ENCODE assay signal across 22 mouse cellular contexts in the genomic region with DNA sequence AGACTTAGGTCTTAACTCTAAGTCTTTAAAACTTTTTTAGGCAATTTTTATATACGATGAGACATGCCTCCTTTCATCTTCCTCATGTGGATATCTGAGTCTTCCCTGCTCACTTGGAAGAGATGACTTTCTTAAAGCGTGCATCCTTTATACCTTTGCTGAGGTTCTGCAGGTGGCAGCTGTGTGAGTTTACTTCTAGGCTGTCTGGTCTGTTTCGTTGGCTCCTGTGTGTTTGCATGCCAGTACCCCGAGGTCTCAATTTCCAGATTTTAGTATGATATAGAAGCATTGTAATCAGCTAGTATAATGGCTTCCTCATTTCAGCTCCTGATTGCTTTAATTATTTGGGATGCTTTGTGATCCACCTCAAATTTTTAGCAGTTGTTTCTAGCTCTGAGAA. TPM values are rescaled to one million over a fixed set of nuclear protein-coding genes. Genes with fewer than 3 reads are reported as not detected.
DNase-seq lines count a peak whose midpoint lies in the region; ATAC-seq and TF ChIP-seq lines count a peak whose summit lies in the region.
"Had no signal": no experiment of that assay in that cellular context is flagged by ENCODE, and none has a peak within 500 bp of the region (broad histone marks: within the 10 kb centered on the region; RNA-seq: fewer than 3 reads in every experiment).

No protein-coding gene starts in this region.

- no peak for DNase-seq in heart, postnatal 0 days (ENCODE audit: low spot score)
- DNase-seq in heart, postnatal 10 days = no peak
- no peak for DNase-seq in MEL (ENCODE audit: low read depth, low spot score)
- DNase-seq in thymus, postnatal 0 days (ENCODE audit: low spot score) = peak; percentile 65
- DNase-seq in thymus, postnatal 25 days = peak; percentile 58
- no peak for DNase-seq in c-Kit-positive CD71-positive TER-119-positive erythroid progenitor cells, embryonic 14.5 days (ENCODE audit: low spot score)
- DNase-seq: adrenal gland, adult 2 months; adrenal gland, postnatal 10 days; adrenal gland, postnatal 25 days; cerebellum, adult 11-12 months; cerebellum, adult 2 months; cerebellum, adult 9-10 months; cerebellum, postnatal 10 days; cerebellum, postnatal 25 days; forebrain, postnatal 0 days had no signal

- H3K4me3 ChIP-seq in heart, postnatal 0 days (ENCODE audit: low read depth, low read length) = no peak overlapping the region
- H3K4me3 ChIP-seq in MEL (ENCODE audit: control insufficient read depth in 1 of 2, insufficient read depth in 1 of 2, low read depth in 2 of 2, low read length in 2 of 2) = peak overlapping the region; percentile 38 to 46; a peak in 3 of 4 replicates
- no peak overlapping the region for H3K4me3 ChIP-seq in midbrain, embryonic 13.5 days (replicated peaks)
- H3K4me3 ChIP-seq in kidney, embryonic 16.5 days (ENCODE audit: low read length) = no peak overlapping the region
- H3K4me3 ChIP-seq: embryonic facial prominence, embryonic 10.5 days; embryonic facial prominence, embryonic 12.5 days; forebrain, embryonic 13.5 days; forebrain, embryonic 15.5 days had no signal

- H3K4me2 ChIP-seq in heart, postnatal 0 days (ENCODE audit: low read depth, low read length) = no peak overlapping the region
- no peak overlapping the region for H3K4me2 ChIP-seq in midbrain, embryonic 13.5 days (replicated peaks)
- no peak overlapping the region for H3K4me2 ChIP-seq in kidney, embryonic 16.5 days (replicated peaks; ENCODE audit: low read depth, low read length)
- H3K4me2 ChIP-seq: embryonic facial prominence, embryonic 12.5 days; forebrain, embryonic 13.5 days; forebrain, embryonic 15.5 days had no signal

- no peaks in the 10 kb centered on the region for H3K9me3 ChIP-seq in heart, postnatal 0 days (replicated peaks; ENCODE audit: control insufficient read depth, low read length)
- no peaks in the 10 kb centered on the region for H3K9me3 ChIP-seq in MEL (replicated peaks; ENCODE audit: insufficient read depth, low read length)
- H3K9me3 ChIP-seq in midbrain, embryonic 13.5 days = no peaks in the 10 kb centered on the region
- no peaks in the 10 kb centered on the region for H3K9me3 ChIP-seq in kidney, embryonic 16.5 days (ENCODE audit: low read length)
- H3K9me3 ChIP-seq: embryonic facial prominence, embryonic 10.5 days; embryonic facial prominence, embryonic 12.5 days; forebrain, embryonic 13.5 days; forebrain, embryonic 15.5 days had no signal

- no peak for TF ChIP-seq CTCF in heart, postnatal 0 days (IDR thresholded peaks at IDR 0.05; ENCODE audit: low read depth)
- TF ChIP-seq CTCF in MEL (IDR thresholded peaks at IDR 0.05 in 2 of 3, conservative IDR thresholded peaks at IDR 0.05 in 1 of 3; ENCODE audit: control insufficient read depth in 1 of 3, insufficient read depth in 1 of 3, low read depth in 2 of 3, low read length in 3 of 3, poor library complexity in 1 of 3, severe bottlenecking in 1 of 3) = no peak

- H3K9ac ChIP-seq in heart, postnatal 0 days (replicated peaks; ENCODE audit: low read depth, low read length) = no peak overlapping the region
- H3K9ac ChIP-seq in MEL (ENCODE audit: control insufficient read depth, low read depth, low read length, poor library complexity, severe bottlenecking) = no peak overlapping the region
- no peak overlapping the region for H3K9ac ChIP-seq in midbrain, embryonic 13.5 days (replicated peaks)
- no peak overlapping the region for H3K9ac ChIP-seq in kidney, embryonic 16.5 days (replicated peaks; ENCODE audit: low read length)
- H3K9ac ChIP-seq: embryonic facial prominence, embryonic 12.5 days; forebrain, embryonic 13.5 days; forebrain, embryonic 15.5 days; forebrain, postnatal 0 days had no signal

- H3K27me3 ChIP-seq in heart, postnatal 0 days (ENCODE audit: control insufficient read depth, insufficient read depth, low read length) = no peaks in the 10 kb centered on the region
- H3K27me3 ChIP-seq in MEL (ENCODE audit: control insufficient read depth in 1 of 2, insufficient read depth in 2 of 2, low read length in 2 of 2) = no peaks in the 10 kb centered on the region
- no peaks in the 10 kb centered on the region for H3K27me3 ChIP-seq in midbrain, embryonic 13.5 days
- no peaks in the 10 kb centered on the region for H3K27me3 ChIP-seq in kidney, embryonic 16.5 days (ENCODE audit: insufficient read depth, low read length)
- H3K27me3 ChIP-seq: embryonic facial prominence, embryonic 12.5 days; forebrain, embryonic 13.5 days; forebrain, embryonic 15.5 days; Patski had no signal

- 78% methylated on average over 4 of the region's 4 CpGs for WGBS in heart, postnatal 0 days
- WGBS in midbrain, embryonic 13.5 days = 94% methylated on average over 4 of the region's 4 CpGs
- WGBS in kidney, embryonic 16.5 days = 86% methylated on average over 4 of the region's 4 CpGs

- peak overlapping the region; percentile 38; the same call in 1 of the 2 replicates for H3K27ac ChIP-seq in heart, postnatal 0 days (ENCODE audit: low read depth)
- H3K27ac ChIP-seq in MEL (ENCODE audit: control insufficient read depth, low read depth, low read length) = no peak overlapping the region
- H3K27ac ChIP-seq in midbrain, embryonic 13.5 days = no peak overlapping the region
- no peak overlapping the region for H3K27ac ChIP-seq in kidney, embryonic 16.5 days (ENCODE audit: low read length)
- H3K27ac ChIP-seq: embryonic facial prominence, embryonic 10.5 days; embryonic facial prominence, embryonic 12.5 days; forebrain, embryonic 13.5 days; forebrain, embryonic 15.5 days had no signal

- intact Hi-C loops in heart, postnatal 10 days (cut with DNase I) = no loop called here

- no peak for ATAC-seq in heart, postnatal 0 days (ENCODE audit: insufficient read depth, low read depth)
- no peak for ATAC-seq in midbrain, embryonic 13.5 days
- ATAC-seq in kidney, embryonic 16.5 days (ENCODE audit: low FRiP score, low TSS enrichment) = no peak
- ATAC-seq: forebrain, embryonic 13.5 days; forebrain, embryonic 15.5 days; forebrain, postnatal 0 days; Patski had no signal

- H3K36me3 ChIP-seq in heart, postnatal 0 days (replicated peaks; ENCODE audit: control insufficient read depth, insufficient read depth, low read length) = no peaks in the 10 kb centered on the region
- peaks cover 0 to 6% of the 10 kb centered on the region in 2 experiments; a peak in 2 of 4 replicates for H3K36me3 ChIP-seq in MEL (ENCODE audit: control insufficient read depth in 1 of 2, insufficient read depth in 2 of 2, low read length in 2 of 2)
- no peaks in the 10 kb centered on the region for H3K36me3 ChIP-seq in midbrain, embryonic 13.5 days
- H3K36me3 ChIP-seq in kidney, embryonic 16.5 days (ENCODE audit: insufficient read depth, low read length) = no peaks in the 10 kb centered on the region
- H3K36me3 ChIP-seq: embryonic facial prominence, embryonic 10.5 days; embryonic facial prominence, embryonic 12.5 days; forebrain, embryonic 15.5 days had no signal

- H3K4me1 ChIP-seq in heart, postnatal 0 days (ENCODE audit: control insufficient read depth, insufficient read depth) = no peaks in the 10 kb centered on the region
- peaks cover 2 to 8% of the 10 kb centered on the region in 2 experiments; a peak in 2 of 4 replicates for H3K4me1 ChIP-seq in MEL (ENCODE audit: control insufficient read depth in 1 of 2, insufficient read depth in 2 of 2, low read length in 2 of 2)
- peaks cover 14% of the 10 kb centered on the region for H3K4me1 ChIP-seq in midbrain, embryonic 13.5 days (replicated peaks)
- peaks cover under 1% of the 10 kb centered on the region; the same call in 1 of the 2 replicates for H3K4me1 ChIP-seq in kidney, embryonic 16.5 days (ENCODE audit: insufficient read depth, low read length)

- no peak for TF ChIP-seq POLR2A in MEL (IDR thresholded peaks at IDR 0.05; ENCODE audit: control insufficient read depth in 1 of 2, insufficient read depth in 1 of 2, low read depth in 1 of 2, low read length in 2 of 2, poor library complexity in 1 of 2)

- TF ChIP-seq EP300 in heart, postnatal 0 days (IDR thresholded peaks at IDR 0.05; ENCODE audit: low read depth) = no peak
- no peak for TF ChIP-seq EP300 in MEL (IDR thresholded peaks at IDR 0.05; ENCODE audit: low read depth in 1 of 2, low read length in 2 of 2)

- no peak for TF ChIP-seq RAD21 in MEL (IDR thresholded peaks at IDR 0.05; ENCODE audit: low read depth, low read length)

- no peaks in the 10 kb centered on the region for H3K79me2 ChIP-seq in MEL (ENCODE audit: control insufficient read depth, insufficient read depth, low read length, poor library complexity)

TF ChIP-seq in MEL, 35 proteins besides CTCF, POLR2A, EP300 and RAD21:
- TF ChIP-seq TCF12 (IDR thresholded peaks at IDR 0.05; ENCODE audit: low read depth, low read length) = no peak
- no peak for TF ChIP-seq SMC3 (IDR thresholded peaks at IDR 0.05; ENCODE audit: low read depth, low read length)
- TF ChIP-seq TBP (IDR thresholded peaks at IDR 0.05; ENCODE audit: low read depth, low read length) = no peak
- TF ChIP-seq KAT2A (conservative IDR thresholded peaks at IDR 0.05; ENCODE audit: low read depth, low read length) = no peak
- no peak for TF ChIP-seq ZKSCAN1 (IDR thresholded peaks at IDR 0.05; ENCODE audit: low read depth, low read length)
- no peak for TF ChIP-seq ZC3H11A (IDR thresholded peaks at IDR 0.05; ENCODE audit: low read depth, low read length)
- TF ChIP-seq BHLHE40 (IDR thresholded peaks at IDR 0.05; ENCODE audit: borderline replicate concordance, low read depth, low read length) = no peak
- no peak for TF ChIP-seq ETS1 (IDR thresholded peaks at IDR 0.05; ENCODE audit: low read depth, low read length)

RNA-seq across cellular contexts. Expression of a gene that starts 48.9 kb away (rescaled TPM):
- 1.1 and 2.3 TPM in 2 replicates for total RNA-seq in heart, postnatal 0 days (2014; rRNA removed; ENCODE audit: low replicate concordance)
- polyA plus RNA-seq in heart, postnatal 0 days (2015; fragmentation: Nextera tagmentation; extraction: Ambion mirVana) = 4.7 and 5.1 TPM in 2 replicates
- under 1 TPM; 0.72 to 0.87 TPM for total RNA-seq in heart, postnatal 10 days (2021)
- total RNA-seq in MEL (2012; rRNA removed) = 54.0 and 57.3 TPM in 2 replicates
- 10 to 100 TPM in 1 of 2 experiments, not detected in 1; 54.8 TPM for polyA plus RNA-seq in MEL (2012; ENCODE audit: insufficient read depth in 1 of 2, insufficient read length in 2 of 2, low read depth in 1 of 2, low replicate concordance in 2 of 2, missing spikeins in 1 of 2)
- 81.1 and 91.3 TPM in 2 replicates for polyA plus RNA-seq in thymus, postnatal 0 days (2015; fragmentation: Nextera tagmentation; extraction: Ambion mirVana)
- 16.1 and 19.9 TPM in 2 replicates for polyA plus RNA-seq in midbrain, embryonic 13.5 days (2015; fragmentation: Nextera tagmentation; extraction: Ambion mirVana)
- polyA plus RNA-seq in kidney, embryonic 16.5 days (2015; fragmentation: Nextera tagmentation; extraction: Ambion mirVana) = 25.3 and 31.3 TPM in 2 replicates

Comparison
In these comparisons a context has a peak if more than half of its experiments do, and no peak if none do; other contexts are left out.
1. DNase-seq: peak in thymus, postnatal 0 days (single experiment) and thymus, postnatal 25 days (single experiment); none in heart, postnatal 0 days (single experiment), heart, postnatal 10 days (0 of 2), MEL (single experiment) and c-Kit-positive CD71-positive TER-119-positive erythroid progenitor cells, embryonic 14.5 days (single experiment).
2. H3K4me3 ChIP-seq: peak in MEL (2 of 2); none in heart, postnatal 0 days (single experiment), midbrain, embryonic 13.5 days (single experiment) and kidney, embryonic 16.5 days (single experiment).